Mouse (Mus musculus) spleen, adult 2 months (tissue): Measurements from ENCODE around the gene Alkbh6. TPM values are rescaled to one million over a fixed set of nuclear protein-coding genes. Genes with fewer than 3 reads are reported as not detected.

Experiments used
- DNase-seq, 2 experiments: peaks; one replicate each; pipeline versions ENCODE4 v3.0.0 to v3.0.0-alpha.2; 2012 to 2021; ENCODE audit warnings: low spot score in 2 of 2, low read depth in 1 of 2
- H3K27ac ChIP-seq: fragments of 200-500 bp; 2 replicates; pipeline ENCODE4 v1.5.1; 2012; ENCODE audit warnings: low read length, inconsistent platforms; ENCODE audit not compliant: insufficient read depth
- H3K27me3 ChIP-seq: fragments of 200-500 bp; 2 replicates; pipeline ENCODE4 v1.6.1; 2012; ENCODE audit warnings: mild to moderate bottlenecking, moderate library complexity, low read length, inconsistent platforms; ENCODE audit not compliant: control insufficient read depth, insufficient read depth
- H3K36me3 ChIP-seq: fragments of 200-500 bp; 2 replicates; pipeline ENCODE4 v1.6.1; 2012; ENCODE audit warnings: mild to moderate bottlenecking, low read length, inconsistent platforms; ENCODE audit not compliant: control insufficient read depth, insufficient read depth
- H3K4me1 ChIP-seq: fragments of 200-500 bp; 2 replicates; pipeline ENCODE4 v1.6.1; 2011; ENCODE audit warnings: inconsistent platforms; ENCODE audit not compliant: control insufficient read depth, insufficient read depth, insufficient read length
- H3K4me3 ChIP-seq: fragments of 200-500 bp; 2 replicates; pipeline ENCODE4 v1.5.1; 2011; ENCODE audit warnings: mild to moderate bottlenecking, inconsistent platforms; ENCODE audit not compliant: insufficient read depth, insufficient read length; ENCODE audit errors: extremely low read depth
- CTCF ChIP-seq: fragments of 200-500 bp; IDR thresholded peaks from 2 replicates; pipeline ENCODE4 v1.5.1; 2011; ENCODE audit warnings: mild to moderate bottlenecking, inconsistent platforms; ENCODE audit not compliant: insufficient read depth, insufficient read length, insufficient replicate concordance; ENCODE audit errors: extremely low read depth
- POLR2A ChIP-seq: fragments of 200-500 bp; IDR thresholded peaks from 2 replicates; pipeline ENCODE4 v1.6.1; 2011; ENCODE audit warnings: low read depth, low read length, inconsistent platforms
- WGBS: fragments of 180-500 bp; shearing (Covaris S2); methylation state at CpG from one replicate; pipeline ENCODE4 v1.1.7; 2018; 5-methylcytosine and 5-hydroxymethylcytosine counted together
- polyA plus RNA-seq: library from polyadenylated mRNA; depleted of rRNA; stranded (reverse); fragments of >200 nt; gene quantifications from 2 replicates; pipeline ENCODE4 v1.2.3, GENCODE M21; 2012; rRNA removed

Alkbh6 gene
- polyA plus RNA-seq, 1 experiment = 86.3 TPM

- no peaks in the 10 kb centered on the region for H3K36me3 ChIP-seq
- no peaks in the 10 kb centered on the region for H3K4me1 ChIP-seq
- no peak for TF ChIP-seq POLR2A
- no peak for TF ChIP-seq CTCF
- 80% methylated on average over 7 of the region's 7 CpGs for WGBS
- no peak overlapping the region for H3K27ac ChIP-seq
- peaks cover 7% of the 10 kb centered on the region for H3K27me3 ChIP-seq
- H3K4me3 ChIP-seq = no peak overlapping the region
- DNase-seq = no peak
These were observed 50.1 kb downstream of the Alkbh6 start for GRCm38 (mm10) chr7:30358378-30359186.

- peaks cover 7% of the 10 kb centered on the region for H3K27me3 ChIP-seq
- no peak overlapping the region for H3K4me3 ChIP-seq
- no peak for TF ChIP-seq CTCF
- TF ChIP-seq POLR2A = no peak
- no peaks in the 10 kb centered on the region for H3K36me3 ChIP-seq
- no peak for DNase-seq
- H3K4me1 ChIP-seq = no peaks in the 10 kb centered on the region
- no peak overlapping the region for H3K27ac ChIP-seq
- WGBS = 88% methylated on average over 31 of the region's 31 CpGs
These were observed 50.9 kb downstream of the Alkbh6 start for GRCm38 (mm10) chr7:30359276-30359865.

GRCm38 (mm10) chr7:30360028-30360427, 51.5 kb downstream of the Alkbh6 start:
- no peak overlapping the region for H3K4me3 ChIP-seq
- no peaks in the 10 kb centered on the region for H3K36me3 ChIP-seq
- no peak overlapping the region for H3K27ac ChIP-seq
- DNase-seq = no peak
- no peaks in the 10 kb centered on the region for H3K4me1 ChIP-seq
- TF ChIP-seq CTCF = no peak
- H3K27me3 ChIP-seq = peaks cover 7% of the 10 kb centered on the region
- WGBS = 87% methylated on average over 17 of the region's 17 CpGs

- WGBS = 4% methylated on average over 51 of the region's 55 CpGs
- Histone ChIP-seq H3K4me1 (no peaks in the 10 kb centered on the region), H3K27ac (no peak within 1 kb of the TSS; the same call in 1 of the 2 replicates), H3K36me3 (no peaks in the 10 kb centered on the region), H3K4me3 (no peak within 1 kb of the TSS; the same call in 1 of the 2 replicates), H3K27me3 (peaks cover 7% of the 10 kb centered on the region)
- TF ChIP-seq CTCF (no peak), POLR2A (no peak)
- no peak for DNase-seq
These were observed 54.3 kb downstream of the Alkbh6 start, which contains the start of gene Lrfn3 for GRCm38 (mm10) chr7:30362652-30363343. TSS of gene Lrfn3 (minus strand) at chr7:30362772.

GRCm38 (mm10) chr7:30363344-30363738, 54.8 kb downstream of the Alkbh6 start:
- DNase-seq = no peak
- no peak overlapping the region; the same call in 1 of the 2 replicates for H3K27ac ChIP-seq
- peaks cover 7% of the 10 kb centered on the region for H3K27me3 ChIP-seq
- no peaks in the 10 kb centered on the region for H3K36me3 ChIP-seq
- no peak for TF ChIP-seq POLR2A
- no peak for TF ChIP-seq CTCF
- no peaks in the 10 kb centered on the region for H3K4me1 ChIP-seq
- no peak overlapping the region for H3K4me3 ChIP-seq
- 64% methylated on average over 6 of the region's 6 CpGs for WGBS

Other genes with a start within 250 kb of the Alkbh6 start
- gene Zfp82, start 235.8 kb upstream of the Alkbh6 start, polyA plus RNA-seq = 0.40 and 0.81 TPM in 2 replicates
- 0.16 TPM in 1 of 2 replicates, not detected in the other for gene Gm26920, start 218.3 kb upstream of the Alkbh6 start, polyA plus RNA-seq
- 1.1 and 2.2 TPM in 2 replicates for gene Zfp566, start 218.2 kb upstream of the Alkbh6 start, polyA plus RNA-seq
- gene Zfp260, start 213.9 kb upstream of the Alkbh6 start, polyA plus RNA-seq = 9.3 and 11.3 TPM in 2 replicates
- 0.92 and 1.9 TPM in 2 replicates for gene Zfp382, start 186.8 kb upstream of the Alkbh6 start, polyA plus RNA-seq
- 7.3 and 8.8 TPM in 2 replicates for gene Zfp146, start 139.0 kb upstream of the Alkbh6 start, polyA plus RNA-seq
- 0.43 and 0.52 TPM in 2 replicates for gene Cox7a1, start 124.6 kb upstream of the Alkbh6 start, polyA plus RNA-seq
- 414 and 469 TPM in 2 replicates for gene Capns1, start 109.9 kb upstream of the Alkbh6 start, polyA plus RNA-seq
- 51.5 and 60.8 TPM in 2 replicates for gene Polr2i, start 76.8 kb upstream of the Alkbh6 start, polyA plus RNA-seq
- gene Tbcb, start 76.4 kb upstream of the Alkbh6 start, polyA plus RNA-seq = 21.5 and 24.6 TPM in 2 replicates
- 0.13 TPM in 1 of 2 replicates, not detected in the other for gene Ovol3, start 73.0 kb upstream of the Alkbh6 start, polyA plus RNA-seq
- gene Thap8, start 28.6 kb upstream of the Alkbh6 start, polyA plus RNA-seq = 0.14 and 0.18 TPM in 2 replicates
- 15.7 and 21.5 TPM in 2 replicates for gene Wdr62, start 28.3 kb upstream of the Alkbh6 start, polyA plus RNA-seq
- gene Clip3, start 17.0 kb upstream of the Alkbh6 start, polyA plus RNA-seq = 10.0 and 13.2 TPM in 2 replicates
- gene Syne4, start 6.1 kb downstream of the Alkbh6 start, polyA plus RNA-seq = 14.7 and 21.1 TPM in 2 replicates
- gene E130208F15Rik, start 13.0 kb downstream of the Alkbh6 start, polyA plus RNA-seq = 0.58 and 0.89 TPM in 2 replicates
- 13.4 and 25.8 TPM in 2 replicates for gene Sdhaf1, start 15.2 kb downstream of the Alkbh6 start, polyA plus RNA-seq
- gene Lrfn3, start 54.1 kb downstream of the Alkbh6 start, polyA plus RNA-seq = 2.7 and 3.2 TPM in 2 replicates
- 569 and 738 TPM in 2 replicates for gene Tyrobp, start 105.0 kb downstream of the Alkbh6 start, polyA plus RNA-seq
- 178 and 278 TPM in 2 replicates for gene Hcst, start 111.1 kb downstream of the Alkbh6 start, polyA plus RNA-seq
- gene Nfkbid, start 113.0 kb downstream of the Alkbh6 start, polyA plus RNA-seq = 55.1 and 70.8 TPM in 2 replicates
- gene Aplp1, start 136.8 kb downstream of the Alkbh6 start, polyA plus RNA-seq = 1.9 and 2.3 TPM in 2 replicates
- 0.14 and 0.49 TPM in 2 replicates for gene Kirrel2, start 149.0 kb downstream of the Alkbh6 start, polyA plus RNA-seq
- 1.8 and 2.4 TPM in 2 replicates for gene Nphs1, start 149.6 kb downstream of the Alkbh6 start, polyA plus RNA-seq
- 0.04 TPM in 1 of 2 replicates, not detected in the other for gene Prodh2, start 184.9 kb downstream of the Alkbh6 start, polyA plus RNA-seq
- 18.4 and 26.5 TPM in 2 replicates for gene Arhgap33, start 226.3 kb downstream of the Alkbh6 start, polyA plus RNA-seq
- gene Hspb6, start 243.5 kb downstream of the Alkbh6 start, polyA plus RNA-seq = 10.7 and 12.1 TPM in 2 replicates
- 8.5 and 10.8 TPM in 2 replicates for gene Proser3, start 243.6 kb downstream of the Alkbh6 start, polyA plus RNA-seq